Mouse (Mus musculus): Measurements from ENCODE around the gene Dmkn.
A peak's percentile ranks its signal among the peaks of the same experiment; 100 is the strongest.
"Not testable (repeated sequence)": the region's sequence is repeated elsewhere in the genome, so short reads cannot be mapped to it uniquely, and the experiment has no call there.

The Dmkn gene

GRCm38 (mm10) chr7:30763456-30763855 is at the start of gene Dmkn:
Gene Dmkn (plus strand): TSS chr7:30763756.
- no peak for DNase-seq (ENCODE audit: low spot score in 2 of 2)

- DNase-seq (ENCODE audit: low spot score in 2 of 2): peak; percentile 67 to 72
Measured at GRCm38 (mm10) chr7:30717006-30717715, 46.4 kb upstream of the Dmkn start.

- DNase-seq (ENCODE audit: low spot score in 2 of 2): no peak
Measured at GRCm38 (mm10) chr7:30717716-30718046, 45.9 kb upstream of the Dmkn start.

GRCm38 (mm10) chr7:30719669-30720068 is 43.9 kb upstream of the Dmkn start:
- no peak for DNase-seq (ENCODE audit: low spot score in 2 of 2)

GRCm38 (mm10) chr7:30721286-30721685 is 42.3 kb upstream of the Dmkn start:
- DNase-seq (ENCODE audit: low spot score in 2 of 2): no peak

- no peak for DNase-seq (ENCODE audit: low spot score in 2 of 2)
Measured at GRCm38 (mm10) chr7:30723274-30723953, 40.1 kb upstream of the Dmkn start.

GRCm38 (mm10) chr7:30728214-30728613 is 35.3 kb upstream of the Dmkn start:
- DNase-seq (ENCODE audit: low spot score in 2 of 2): no peak

- no peak for DNase-seq (ENCODE audit: low spot score in 2 of 2)
Measured at GRCm38 (mm10) chr7:30728739-30729395, 34.7 kb upstream of the Dmkn start.

- peak; percentile 90 to 93 for DNase-seq (ENCODE audit: low spot score in 2 of 2)
Measured at GRCm38 (mm10) chr7:30729396-30730063, 34.0 kb upstream of the Dmkn start, which contains the start of gene Tmem147. Gene Tmem147 (minus strand): TSS chr7:30729540.

GRCm38 (mm10) chr7:30730064-30730722 is 33.4 kb upstream of the Dmkn start:
- not testable (repeated sequence) for DNase-seq (ENCODE audit: low spot score in 2 of 2)

- no peak for DNase-seq (ENCODE audit: low spot score in 2 of 2)
Measured at GRCm38 (mm10) chr7:30736211-30736610, 27.3 kb upstream of the Dmkn start.

GRCm38 (mm10) chr7:30742570-30742969 is 21.0 kb upstream of the Dmkn start:
- DNase-seq (ENCODE audit: low spot score in 2 of 2): not testable (repeated sequence)

GRCm38 (mm10) chr7:30743617-30744016 is 19.9 kb upstream of the Dmkn start, which contains the start of gene Gapdhs:
Gene Gapdhs (minus strand): TSS chr7:30743681.
- DNase-seq (ENCODE audit: low spot score in 2 of 2): not testable (repeated sequence)

GRCm38 (mm10) chr7:30744022-30744598 is 19.4 kb upstream of the Dmkn start:
- DNase-seq (ENCODE audit: low spot score in 2 of 2): peak in 1 of 2 experiments; percentile 40

GRCm38 (mm10) chr7:30747525-30748204 is 15.9 kb upstream of the Dmkn start:
- no peak for DNase-seq (ENCODE audit: low spot score in 2 of 2)

- no peak for DNase-seq (ENCODE audit: low spot score in 2 of 2)
Measured at GRCm38 (mm10) chr7:30749824-30750606, 13.5 kb upstream of the Dmkn start.

GRCm38 (mm10) chr7:30751086-30751669 is 12.4 kb upstream of the Dmkn start, which contains the start of gene Sbsn:
Gene Sbsn (plus strand): TSS chr7:30751471.
- no peak for DNase-seq (ENCODE audit: low spot score in 2 of 2)

- no peak for DNase-seq (ENCODE audit: low spot score in 2 of 2)
Measured at GRCm38 (mm10) chr7:30757001-30757400, 6.6 kb upstream of the Dmkn start.

GRCm38 (mm10) chr7:30758853-30759252 is 4.7 kb upstream of the Dmkn start:
- no peak for DNase-seq (ENCODE audit: low spot score in 2 of 2)

All from urinary bladder, postnatal 4 days (tissue).